Mouse (Mus musculus): Measurements from ENCODE around the gene Golim4.
"Not testable (repeated sequence)": the region's sequence is repeated elsewhere in the genome, so short reads cannot be mapped to it uniquely, and the experiment has no call there.

Gene Golim4

DNA sequence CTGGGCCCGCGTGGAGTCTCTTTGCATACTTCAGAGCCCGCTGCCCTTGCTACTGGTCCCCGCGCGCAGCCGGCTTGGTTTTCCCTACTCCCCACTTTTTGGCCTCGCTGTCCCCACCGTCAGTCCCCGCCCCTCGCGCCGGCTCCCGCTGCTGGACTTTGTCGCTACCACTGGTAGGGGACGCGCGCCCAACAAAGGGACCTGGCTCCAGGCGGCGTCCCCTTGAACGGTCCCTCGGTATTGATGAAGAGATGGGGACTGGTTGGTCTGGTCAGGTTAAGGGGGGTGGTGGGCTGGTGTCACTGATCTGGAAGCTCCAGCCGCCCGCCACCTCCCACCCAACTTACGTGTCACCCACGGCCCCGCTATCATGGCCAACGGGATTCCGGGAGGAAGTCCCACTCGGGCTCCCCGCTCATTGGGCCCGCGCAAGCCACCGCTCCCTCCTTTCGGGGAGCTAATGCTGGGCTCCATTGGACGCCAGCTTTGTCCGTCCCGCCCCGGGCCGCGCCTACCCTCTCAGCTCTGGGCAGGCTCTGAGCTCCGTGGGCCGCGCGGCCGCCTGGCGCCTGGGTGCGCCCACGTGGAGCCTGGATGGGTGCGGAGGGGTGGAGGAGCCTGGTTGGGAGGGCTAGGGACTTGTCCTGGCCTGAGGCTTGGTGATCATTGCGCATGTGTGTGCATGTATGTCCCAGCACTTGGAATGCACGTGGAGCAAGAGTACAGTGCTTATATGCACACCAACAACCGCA, at the start of gene Golim4:
Gene Golim4 (minus strand): TSS at position 399 of the 752 bp plus-strand sequence.
- in situ Hi-C loops (cut with MboI, MseI): loop anchor here in 1 of 2 experiments (5.0 kb wide), 1 partner anchor 39 kb away; no protein-coding TSS in a partner anchor

DNA sequence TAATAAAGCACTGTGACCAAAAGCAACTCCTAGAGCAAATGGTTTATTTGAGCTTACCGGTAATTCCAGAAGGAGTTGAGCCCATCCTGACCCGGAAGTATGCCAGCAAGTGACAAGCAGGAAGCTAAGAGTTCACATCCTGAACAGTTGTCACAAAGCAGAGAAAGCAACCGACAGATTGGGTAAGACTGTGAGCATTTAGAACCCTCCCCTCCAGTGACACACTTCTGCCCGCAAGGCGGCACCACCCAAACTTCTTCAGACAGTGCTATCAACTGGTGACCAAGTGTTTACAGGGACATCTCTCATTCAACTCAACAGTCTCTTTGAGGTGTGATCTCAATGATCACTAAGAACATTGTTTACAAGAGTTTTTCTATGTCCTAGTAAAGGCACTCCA, 48.9 kb upstream of the Golim4 start:
- in situ Hi-C loops (cut with MboI, MseI): no loop called here

DNA sequence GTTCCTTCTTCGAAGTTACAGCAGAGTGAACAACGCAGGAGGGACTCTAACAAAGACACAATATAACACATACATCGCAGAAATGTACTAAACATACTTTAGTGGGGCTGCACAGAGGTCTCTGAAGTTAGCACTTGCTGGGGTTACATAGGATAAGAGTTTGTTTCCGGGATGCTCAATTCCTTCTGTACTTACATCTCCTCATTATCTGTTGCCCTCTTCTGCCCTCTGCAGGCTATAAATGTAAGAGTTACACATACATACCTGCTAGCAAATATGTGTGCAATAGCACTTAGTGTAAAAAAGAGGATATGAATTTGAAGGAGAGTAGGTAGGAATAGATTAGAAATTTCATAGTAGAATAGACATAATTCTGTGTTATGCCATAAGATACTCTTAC, 44.4 kb upstream of the Golim4 start:
- in situ Hi-C loops (cut with MboI, MseI): no loop called here

DNA sequence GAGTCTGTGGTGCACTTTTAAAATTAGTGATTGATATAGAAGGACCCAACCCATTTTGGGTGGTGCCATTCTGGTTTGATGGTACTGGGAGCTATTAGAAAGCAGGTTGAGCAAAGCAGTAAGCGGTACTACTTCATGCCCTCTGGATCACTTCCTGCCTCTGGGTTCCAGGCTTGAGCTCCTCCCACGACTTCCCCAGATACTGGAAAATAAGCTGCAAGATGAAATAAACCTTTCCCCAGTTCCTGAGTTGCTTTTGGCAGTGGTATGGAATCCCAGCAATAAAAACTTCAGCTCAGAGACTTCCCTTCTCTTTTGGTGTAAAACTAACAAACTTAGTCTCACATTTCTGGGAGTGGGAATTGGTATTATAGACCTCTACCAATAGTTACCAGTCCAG, 43.7 kb upstream of the Golim4 start:
- in situ Hi-C loops (cut with MboI, MseI): no loop called here

DNA sequence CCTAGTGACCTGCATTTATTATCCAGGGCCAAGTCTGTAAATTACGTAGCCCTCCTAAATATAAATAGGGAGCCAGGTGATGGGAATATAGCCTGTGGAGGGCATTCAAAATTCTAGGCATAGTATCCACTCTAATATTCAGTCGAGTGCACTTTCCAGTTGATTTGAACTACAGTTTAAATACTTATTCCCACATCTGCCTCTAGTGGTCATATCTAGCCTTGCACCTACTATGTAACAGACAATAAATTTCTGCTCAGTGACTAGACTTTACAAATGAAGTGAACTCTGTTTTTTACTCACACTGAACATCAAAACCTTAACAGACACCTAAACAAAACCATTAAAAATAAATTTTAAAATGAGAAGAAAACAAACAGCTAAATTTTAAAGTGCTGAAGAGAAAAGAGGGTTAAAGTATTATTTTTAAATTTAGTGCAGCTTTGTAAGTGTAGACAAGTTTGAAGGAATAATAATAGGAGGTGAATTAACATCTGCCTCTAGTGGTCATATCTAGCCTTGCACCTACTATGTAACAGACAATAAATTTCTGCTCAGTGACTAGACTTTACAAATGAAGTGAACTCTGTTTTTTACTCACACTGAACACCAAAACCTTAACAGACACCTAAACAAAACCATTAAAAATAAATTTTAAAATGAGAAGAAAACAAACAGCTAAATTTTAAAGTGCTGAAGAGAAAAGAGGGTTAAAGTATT, 24.4 kb upstream of the Golim4 start:
- in situ Hi-C loops (cut with MboI, MseI): loop anchor here in 1 of 2 experiments (5.0 kb wide), 1 partner anchor 69 kb away; no protein-coding TSS in a partner anchor

DNA sequence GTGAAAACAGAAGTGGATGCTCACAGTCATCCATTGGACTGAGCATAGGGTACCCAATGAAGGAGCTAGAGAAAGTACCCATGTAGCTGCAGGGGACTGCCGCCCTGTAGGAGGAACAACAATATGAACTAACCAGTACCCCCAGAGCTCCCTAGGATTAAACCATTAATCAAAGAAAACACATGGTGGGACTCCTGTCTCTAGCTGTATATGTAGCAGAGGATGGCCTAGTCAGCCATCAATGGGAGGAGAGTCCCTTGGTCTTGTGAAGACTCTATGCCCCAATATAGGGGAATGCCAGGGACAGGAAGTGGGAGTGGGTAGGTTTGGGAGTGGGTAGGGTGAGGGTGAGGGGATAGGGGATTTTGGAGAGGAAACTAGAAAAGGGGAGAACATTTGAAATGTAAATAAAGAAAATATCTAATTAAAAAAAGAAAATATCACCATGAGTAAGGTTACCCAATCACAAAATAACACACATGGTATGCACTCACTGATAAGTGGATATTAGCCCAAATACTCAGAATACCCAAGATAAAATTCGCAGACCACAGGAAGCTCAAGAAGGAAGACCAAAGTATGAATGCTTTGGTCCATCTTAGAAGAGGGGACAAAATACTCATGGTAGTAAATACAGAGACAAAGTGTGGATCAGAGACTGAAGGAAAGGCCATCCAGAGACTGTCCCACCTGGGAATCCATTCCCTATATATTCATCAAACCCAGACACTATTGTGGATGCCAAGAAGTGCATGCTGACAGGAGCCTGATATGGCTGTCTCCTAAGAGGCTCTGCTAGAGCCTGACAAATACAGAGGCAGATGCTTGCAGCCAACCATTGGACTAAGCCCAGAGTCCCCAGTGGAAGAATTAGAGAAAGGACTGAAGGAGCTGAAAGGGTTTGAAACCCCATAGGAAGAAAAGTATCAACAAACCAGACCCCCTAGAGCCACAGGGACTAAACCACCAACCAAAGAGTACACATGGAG, 6.3 kb upstream of the Golim4 start:
- in situ Hi-C loops (cut with MboI, MseI): not testable (repeated sequence)

DNA sequence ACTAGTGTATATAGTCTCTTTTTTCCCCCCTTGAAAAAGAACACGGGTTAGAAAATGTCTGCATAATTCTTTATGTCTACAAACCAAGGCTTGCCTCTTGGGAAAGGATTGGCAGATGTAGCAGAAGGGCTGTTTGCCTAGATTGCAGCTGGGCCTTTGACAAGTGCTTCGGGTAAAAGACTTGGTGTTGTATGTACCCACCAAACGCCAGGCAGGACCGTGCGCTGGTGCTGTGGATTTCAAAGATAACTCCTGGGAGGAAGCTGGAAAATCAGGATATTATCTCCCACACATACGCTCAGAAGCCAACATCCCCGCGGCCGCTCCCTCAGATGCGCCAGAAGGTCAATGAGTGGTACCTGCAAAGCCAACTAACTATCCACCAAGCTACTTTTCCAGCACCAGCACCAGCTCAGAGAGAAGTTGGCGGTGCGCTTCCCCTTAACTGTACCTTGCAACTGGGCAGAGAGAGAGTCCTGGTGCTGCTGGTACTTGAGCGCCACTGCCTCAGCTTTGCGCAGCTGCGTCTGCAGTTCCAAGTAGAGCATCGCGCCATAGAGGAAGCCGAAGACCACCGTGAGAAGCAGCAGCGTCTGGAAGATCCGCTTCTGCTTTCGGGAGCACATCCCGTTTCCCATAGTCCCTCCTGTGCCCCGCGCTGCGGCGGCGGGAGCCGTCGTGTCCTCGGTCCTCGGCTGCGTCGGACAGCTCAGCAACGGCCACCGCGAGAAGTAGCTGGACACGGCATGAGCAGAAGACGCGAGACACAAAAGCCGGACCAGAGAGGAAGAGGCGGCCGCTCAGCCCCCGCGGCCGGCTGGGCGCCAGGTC, 873 bp downstream of the Golim4 start:
- in situ Hi-C loops (cut with MboI, MseI): loop anchor here in 1 of 2 experiments (5.0 kb wide), 1 partner anchor 39 kb away; no protein-coding TSS in a partner anchor

DNA sequence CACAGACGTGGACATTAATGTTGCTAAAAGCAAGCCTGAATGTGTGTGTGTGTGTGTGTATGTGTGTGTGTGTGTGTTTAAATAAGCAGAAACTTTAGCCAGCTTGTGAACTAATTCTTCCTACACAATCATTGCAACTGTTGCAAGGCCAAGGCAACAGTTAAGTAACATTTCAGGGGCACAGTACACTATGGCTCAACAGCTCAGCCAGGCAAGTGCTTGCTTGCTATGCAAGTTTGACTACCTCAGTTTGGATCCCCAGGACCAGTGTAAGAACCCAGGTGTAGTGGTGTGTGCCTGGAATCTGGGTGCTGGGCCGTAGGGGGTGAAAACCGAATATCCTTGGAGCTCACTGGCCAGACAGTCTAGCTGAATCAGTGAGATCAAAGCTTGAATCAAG, 2.6 kb downstream of the Golim4 start:
- in situ Hi-C loops (cut with MboI, MseI): loop anchor here in 1 of 2 experiments (5.0 kb wide), 1 partner anchor 42 kb away; no protein-coding TSS in a partner anchor

- in situ Hi-C loops (cut with MboI, MseI): loop anchor here in 1 of 2 experiments (5.0 kb wide), 1 partner anchor 40 kb away; no protein-coding TSS in a partner anchor
These were observed 4.3 kb downstream of the Golim4 start for GRCm38 (mm10) chr3:75952328-75953060.

DNA sequence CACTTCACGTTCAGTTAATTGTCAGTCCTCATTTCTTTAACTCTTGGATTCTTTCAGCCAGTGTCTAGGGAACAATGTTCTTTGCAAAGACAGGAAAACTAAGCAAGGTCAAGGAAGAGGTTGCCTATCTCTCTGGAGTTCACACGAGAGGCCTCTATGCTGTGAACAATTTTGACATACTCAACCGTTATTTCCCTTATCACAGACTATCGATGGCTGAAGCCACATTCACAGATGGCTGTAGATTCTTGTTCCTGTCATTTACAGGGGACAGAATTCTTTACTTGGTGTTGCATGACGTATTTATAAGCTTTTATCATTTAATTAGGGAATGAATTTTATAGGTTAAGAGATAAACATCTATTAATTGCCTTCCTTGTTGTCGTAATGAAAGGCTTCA, 5.9 kb downstream of the Golim4 start:
- in situ Hi-C loops (cut with MboI, MseI): loop anchor here in 1 of 2 experiments (5.0 kb wide), 1 partner anchor 39 kb away; no protein-coding TSS in a partner anchor

DNA sequence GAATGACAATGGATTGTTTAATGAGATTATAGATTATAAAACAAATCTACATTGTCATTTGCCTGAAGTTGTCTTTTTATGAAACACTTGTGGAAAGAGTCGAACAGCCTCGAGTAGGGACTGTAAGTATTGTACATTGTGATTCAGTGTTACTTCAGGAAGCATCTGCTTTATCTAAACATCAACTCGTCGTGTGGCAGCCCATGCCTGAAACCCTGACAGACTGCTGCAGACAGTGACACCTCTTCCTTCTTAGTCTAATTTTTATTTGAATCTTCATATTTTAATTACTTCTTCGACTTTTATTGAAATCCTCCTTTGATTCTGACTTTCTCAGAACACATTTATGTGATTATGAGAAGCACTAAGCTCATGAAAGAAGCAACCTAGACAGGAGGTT, 7.4 kb downstream of the Golim4 start:
- in situ Hi-C loops (cut with MboI, MseI): no loop called here

GRCm38 (mm10) chr3:75948541-75949095, 8.1 kb downstream of the Golim4 start:
- in situ Hi-C loops (cut with MboI, MseI): no loop called here

- in situ Hi-C loops (cut with MboI, MseI): no loop called here
These were observed 8.7 kb downstream of the Golim4 start for GRCm38 (mm10) chr3:75948003-75948402.

GRCm38 (mm10) chr3:75942303-75943060, 14.3 kb downstream of the Golim4 start:
- in situ Hi-C loops (cut with MboI, MseI): no loop called here

DNA sequence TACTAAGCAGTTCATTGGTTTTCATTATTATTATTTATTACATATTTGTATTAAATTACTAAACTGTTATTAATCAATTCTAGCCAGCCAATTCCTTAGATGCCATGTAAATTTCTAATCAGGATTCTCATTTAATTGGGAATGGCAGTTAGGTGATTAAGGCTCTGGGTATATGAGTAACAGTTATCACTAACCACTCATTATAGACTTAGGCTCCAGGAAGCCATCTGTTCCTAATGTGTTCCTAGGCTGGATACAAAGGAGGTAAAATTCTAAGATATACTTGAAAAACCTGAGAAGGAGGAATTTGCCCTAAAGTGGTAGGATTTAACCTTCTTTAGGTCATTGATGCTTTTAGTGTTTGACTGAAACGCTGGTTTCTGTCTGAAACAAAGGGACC, 14.9 kb downstream of the Golim4 start:
- in situ Hi-C loops (cut with MboI, MseI): no loop called here

DNA sequence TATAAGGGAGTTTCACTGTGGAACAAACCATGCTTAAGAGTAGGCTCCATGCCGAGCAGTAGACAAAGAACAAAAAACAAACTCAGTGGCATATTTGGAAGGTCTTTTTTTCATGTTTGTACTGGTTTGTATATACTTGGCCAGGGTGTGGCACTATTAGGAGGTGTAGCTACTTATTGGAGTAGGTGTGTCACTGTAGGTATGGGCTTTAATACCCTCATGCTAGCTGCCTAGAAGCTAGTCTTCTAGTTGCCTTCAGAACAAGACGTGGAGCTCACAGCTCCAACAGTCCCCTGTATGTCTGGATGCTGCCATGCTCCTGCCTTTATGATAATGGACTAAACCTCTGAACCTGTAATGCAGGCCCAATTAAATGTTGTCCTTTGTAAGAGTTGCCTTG, 20.6 kb downstream of the Golim4 start:
- in situ Hi-C loops (cut with MboI, MseI): no loop called here

DNA sequence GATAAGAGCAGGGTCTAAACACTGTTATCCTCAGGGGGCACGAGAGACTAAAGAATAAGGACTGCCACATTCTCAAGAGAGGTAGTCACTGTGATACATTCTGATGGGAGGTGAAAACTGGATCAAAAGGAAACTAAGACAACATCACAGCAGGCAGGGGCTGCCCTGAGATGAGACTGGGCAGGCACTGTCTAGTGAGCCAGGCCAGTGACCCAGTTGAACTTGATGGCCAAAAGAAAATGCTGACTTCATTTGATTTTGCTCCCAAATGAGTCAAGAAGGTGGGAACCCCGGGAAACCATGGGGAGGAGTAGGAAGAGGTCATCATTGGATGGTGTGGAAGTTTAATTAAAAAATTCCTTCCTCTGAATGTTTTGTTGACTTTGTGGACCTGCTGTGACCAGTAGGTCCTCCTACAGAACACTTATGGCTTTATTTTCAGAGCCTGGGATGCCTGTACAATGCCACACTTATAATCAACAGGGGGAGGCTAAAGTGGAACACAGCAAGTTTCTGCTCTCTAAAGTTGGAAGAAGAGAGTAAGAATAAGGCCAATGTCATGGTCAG, 26.0 kb downstream of the Golim4 start:
- in situ Hi-C loops (cut with MboI, MseI): no loop called here

DNA sequence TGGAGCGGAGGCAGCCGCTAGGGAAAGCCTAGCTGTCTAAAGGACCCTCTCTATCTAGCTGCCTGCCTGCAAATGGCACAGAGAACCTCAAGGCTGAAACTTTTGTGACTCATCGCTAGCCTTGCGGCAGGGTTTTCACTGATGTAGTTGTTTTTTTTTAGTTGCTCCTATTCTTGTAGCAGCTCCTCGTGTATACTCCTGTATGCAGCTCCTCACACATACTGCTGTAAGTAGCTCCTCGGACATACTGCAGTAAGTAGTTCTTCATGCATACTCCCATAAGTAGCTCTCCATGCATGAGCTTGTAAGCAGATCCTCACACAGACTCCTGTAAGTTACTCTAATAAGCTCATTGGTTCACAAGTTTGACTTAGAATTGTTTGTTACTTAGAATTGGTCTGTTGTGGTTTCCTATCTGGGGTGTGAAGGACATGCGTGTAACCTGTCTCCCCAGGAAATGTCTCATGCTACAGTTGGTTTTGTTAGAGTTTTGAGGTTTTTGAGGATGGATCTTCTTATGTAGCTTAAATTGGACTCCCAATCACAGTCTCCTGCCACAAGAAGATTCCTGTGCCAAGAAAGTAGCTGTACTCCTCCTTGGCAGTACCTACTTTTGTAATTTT, 26.7 kb downstream of the Golim4 start:
- in situ Hi-C loops (cut with MboI, MseI): no loop called here
